Mouse (Mus musculus): ENCODE data around the gene Taf10.

Gene Taf10

GRCm38 (mm10) chr7:105708733-105709132 lies 35.4 kb downstream of the Taf10 start:
- DNase-seq, result no peak

DNA sequence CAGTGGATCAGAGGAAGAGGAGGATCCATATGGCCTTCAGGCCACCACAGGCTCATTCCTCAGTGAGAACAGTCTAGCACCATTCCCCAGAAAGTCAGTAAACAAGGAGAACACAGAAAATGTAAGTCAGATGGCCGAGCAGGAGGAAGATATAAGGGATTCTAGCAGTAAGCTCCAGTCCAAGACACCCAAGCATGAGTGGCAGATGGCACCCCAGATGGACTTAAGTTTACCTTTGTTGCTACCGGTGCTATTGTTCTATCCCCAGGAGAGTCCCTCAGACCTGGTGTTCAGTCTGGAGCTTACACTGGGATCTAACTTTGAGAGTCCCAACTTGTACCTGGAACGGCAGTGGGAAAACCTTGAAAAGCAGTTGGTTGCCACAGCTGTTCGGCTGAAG lies 40.3 kb downstream of the Taf10 start:
- no peak for DNase-seq

DNA sequence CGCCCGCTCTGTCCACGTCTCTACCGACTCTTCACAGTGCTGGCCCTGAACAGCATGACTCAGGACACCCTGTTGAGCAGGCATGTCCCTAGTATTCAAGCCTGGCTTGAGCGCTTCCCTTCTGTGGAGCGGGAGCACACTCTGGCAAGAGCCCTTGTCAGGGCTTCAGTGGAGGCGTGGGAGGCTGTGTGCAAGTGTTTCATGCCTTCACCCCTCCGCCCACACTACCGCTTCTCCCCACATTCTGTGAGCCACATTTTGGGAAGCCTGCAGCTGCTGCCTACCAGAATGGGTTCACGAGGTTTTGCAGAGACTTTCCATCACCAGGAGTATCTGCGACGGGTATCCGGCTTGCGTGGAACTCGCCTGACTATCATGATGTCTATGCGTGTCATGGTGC lies 41.0 kb downstream of the Taf10 start:
- no peak for DNase-seq

DNA sequence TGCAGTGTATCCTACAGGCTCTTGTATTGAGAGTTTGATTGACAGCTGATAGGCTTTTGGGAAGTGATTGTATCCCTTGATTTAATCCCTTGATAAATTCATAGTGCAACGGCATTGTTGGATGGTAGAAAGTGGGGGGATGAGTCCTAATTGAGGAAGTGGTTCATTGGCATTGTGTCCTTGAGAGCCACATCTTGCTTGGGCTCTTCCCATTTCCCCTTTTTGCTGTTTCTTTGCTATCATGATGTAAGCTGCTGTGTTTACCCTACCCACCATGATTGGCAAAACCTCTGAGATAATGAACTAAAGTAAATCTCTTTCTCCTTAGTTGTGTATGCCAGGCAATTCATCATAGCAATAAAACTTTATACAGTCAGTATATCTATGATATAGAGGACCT lies 53.3 kb downstream of the Taf10 start:
- DNase-seq, result no peak
